Mouse (Mus musculus) telencephalon, adult 2 months (tissue): ENCODE measurements around the gene Timm13.

ENCODE experiments used
- DNase-seq: peaks from one replicate; pipeline ENCODE4 v3.0.0-alpha.2; 2011; ENCODE audit warnings: low read depth, low spot score

Gene Timm13

DNA sequence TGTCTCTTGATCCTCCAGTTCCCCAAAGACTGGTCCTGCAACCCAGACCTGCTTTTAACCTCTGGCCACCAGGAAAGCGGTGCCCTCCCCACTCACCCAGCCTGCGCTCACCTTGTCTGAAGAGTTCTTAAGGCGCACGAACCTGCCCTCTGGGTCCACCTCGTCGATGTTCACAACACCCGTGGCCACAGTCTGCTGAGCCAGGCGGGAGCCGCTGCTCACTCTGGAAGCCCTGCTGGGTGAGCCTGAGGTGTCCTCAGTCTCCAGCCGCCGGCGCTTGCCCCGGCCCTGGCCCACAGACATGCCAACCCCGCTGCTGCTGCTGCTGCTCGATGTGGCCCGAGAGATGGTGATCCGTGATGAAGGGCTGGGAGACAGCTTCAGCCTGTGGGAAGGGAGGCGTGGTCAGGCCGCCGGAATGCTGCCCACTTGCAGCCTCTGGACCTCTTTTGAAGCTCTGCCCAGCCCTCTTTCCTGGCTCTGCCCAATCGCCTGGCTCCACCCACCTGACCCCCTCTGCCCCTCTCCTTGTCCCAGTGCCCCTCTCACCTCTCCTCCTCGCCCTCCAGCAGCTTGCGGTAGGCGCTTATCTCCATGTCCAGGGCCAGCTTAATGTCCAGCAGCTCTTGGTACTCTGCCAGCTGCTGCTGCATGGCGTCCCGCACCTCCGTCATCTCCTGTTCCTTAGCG is 3.4 kb upstream of the Timm13 start:
- DNase-seq = no peak

DNA sequence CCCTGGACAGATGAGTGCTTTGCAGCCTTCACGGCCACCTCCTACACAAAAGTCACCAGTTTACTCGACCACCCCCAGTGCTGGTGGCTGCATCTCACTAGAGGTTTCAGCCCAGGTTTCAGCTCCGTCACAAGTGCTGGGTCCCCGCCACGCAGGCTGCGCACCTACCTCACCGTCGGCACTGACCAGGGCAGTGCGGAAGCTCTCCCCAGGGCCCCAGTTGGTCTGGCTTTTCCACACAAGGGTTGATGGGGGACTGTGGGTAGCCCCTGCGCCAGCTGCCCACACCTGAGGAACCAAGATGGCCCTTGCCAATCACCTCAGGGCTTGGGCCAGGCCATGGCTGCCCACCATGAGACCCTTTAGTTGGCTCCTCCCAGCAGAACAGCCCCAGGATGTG is 2.5 kb upstream of the Timm13 start:
- DNase-seq = no peak

DNA sequence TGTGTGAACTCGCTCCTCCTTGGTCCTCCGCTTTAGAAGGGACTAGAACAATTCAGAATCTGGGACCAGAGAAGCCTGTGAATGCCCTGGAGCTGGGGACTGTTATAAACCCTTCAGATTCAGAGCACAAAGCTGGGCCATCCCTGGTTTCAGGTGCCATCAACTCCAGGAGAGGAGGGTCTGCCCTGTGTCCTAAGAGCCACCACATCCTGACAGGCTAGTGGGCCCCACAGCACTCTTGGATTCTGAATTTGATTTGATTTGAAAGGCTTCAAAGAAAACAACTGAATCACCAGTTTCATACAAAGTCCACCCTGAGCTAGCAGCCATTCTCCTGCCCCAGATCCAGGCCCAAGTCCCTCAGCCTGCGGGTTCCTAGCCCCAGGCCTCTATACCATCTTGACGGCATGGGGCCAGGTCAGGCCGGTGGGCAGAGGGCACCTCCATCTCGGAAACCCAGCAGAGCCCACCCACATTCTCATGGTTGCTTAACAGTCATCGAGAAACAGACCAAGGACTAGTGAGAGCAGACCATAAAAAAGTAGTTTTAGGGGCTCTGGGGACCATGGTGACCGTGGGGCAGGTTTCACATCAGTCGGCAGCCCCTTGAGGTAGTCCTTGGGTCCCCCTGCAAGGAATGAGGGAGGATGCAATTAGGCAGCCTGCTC is 1.6 kb upstream of the Timm13 start:
- no peak for DNase-seq

DNA sequence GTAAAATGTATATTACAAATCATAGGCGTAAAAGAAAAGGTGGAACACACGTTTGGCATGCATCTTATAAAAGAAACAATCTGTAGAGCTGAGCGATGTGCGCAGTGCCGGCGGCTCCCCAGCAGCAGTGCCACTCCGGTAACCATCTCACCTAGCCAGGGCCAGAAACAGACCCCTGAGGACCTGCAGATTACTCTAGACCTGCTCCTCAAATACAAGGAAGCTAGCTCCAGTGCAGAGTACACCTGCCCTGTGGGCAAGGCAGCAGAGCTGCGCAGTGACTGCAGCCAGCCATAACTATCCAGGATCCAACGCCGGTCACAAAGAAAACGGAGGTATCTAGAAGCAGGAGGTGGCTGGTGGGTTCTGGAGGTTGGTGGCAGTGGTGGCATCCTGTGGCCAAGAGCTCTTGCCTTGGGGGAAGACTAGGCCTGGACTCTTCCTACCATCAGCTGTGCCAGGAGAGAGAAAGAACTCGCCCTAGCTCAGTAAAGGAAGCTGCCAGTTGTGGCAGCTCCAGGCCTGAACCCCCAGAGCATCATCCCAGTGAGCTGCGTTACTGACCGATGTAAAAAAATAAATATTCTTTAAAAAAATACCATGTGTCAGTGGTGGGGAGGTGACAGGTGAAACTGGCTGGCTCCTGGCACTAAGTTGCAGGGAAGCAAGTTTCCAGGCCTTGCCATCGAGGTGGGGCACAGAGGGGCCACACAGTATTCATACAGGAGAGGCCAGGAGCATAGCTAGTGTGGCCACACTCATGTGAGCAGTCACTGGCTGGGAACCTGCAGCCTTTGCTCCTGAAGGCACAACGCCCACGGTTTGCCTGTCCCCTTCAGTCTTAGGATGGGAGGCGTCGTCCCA is 872 bp upstream of the Timm13 start:
- no peak for DNase-seq

DNA sequence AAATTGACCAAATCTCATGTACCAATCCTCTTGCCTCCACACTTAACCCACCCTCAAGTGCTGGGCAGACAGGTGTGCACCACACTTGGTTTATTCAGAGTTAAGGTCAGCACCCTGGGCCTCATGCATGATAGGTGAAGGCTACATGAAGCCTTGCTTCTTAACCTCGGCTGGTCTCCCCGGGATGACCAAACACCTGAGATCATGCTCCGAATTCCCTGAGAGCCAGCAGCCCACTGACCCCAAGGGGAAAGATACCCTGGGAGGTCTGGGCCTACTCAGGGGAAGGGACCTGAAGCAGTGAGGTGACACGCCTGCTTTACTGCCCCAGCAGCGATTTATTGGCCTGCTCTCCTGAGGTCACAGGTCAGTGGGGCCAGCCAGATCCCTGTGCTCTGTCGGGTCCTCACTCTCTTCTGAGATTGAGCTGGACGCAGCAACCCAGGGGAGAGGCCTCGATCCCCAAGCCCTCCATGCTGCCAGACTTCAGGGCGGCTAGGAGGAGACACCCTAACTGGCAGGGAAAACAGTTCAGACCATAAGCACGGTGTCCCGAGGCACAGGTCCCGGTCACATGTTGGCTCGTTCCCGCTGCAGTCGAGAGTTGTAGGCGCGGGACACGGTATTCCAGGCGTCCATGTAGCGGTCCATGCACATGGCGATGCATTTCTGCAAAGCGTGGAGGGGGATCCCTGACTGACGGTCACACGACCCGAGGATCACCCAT is 1.0 kb downstream of the Timm13 start:
- DNase-seq = no peak

DNA sequence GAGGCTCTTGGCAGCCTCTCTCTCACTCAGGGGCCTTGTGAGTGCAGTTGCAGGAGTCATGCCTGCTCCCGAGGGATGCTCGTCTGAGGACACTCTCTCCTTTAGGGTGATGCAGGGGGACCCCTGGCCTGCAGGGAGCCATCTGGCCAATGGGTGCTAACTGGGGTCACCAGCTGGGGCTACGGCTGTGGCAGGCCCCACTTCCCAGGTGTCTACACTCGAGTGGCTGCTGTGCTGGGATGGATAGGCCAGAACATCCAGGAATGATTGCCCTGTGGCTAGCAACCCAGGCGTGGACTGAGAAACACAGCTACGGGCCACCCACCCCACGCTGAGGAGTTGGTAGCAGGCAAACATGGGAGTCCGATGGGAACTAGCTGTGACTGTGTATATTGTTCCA is 1.7 kb downstream of the Timm13 start:
- no peak for DNase-seq

DNA sequence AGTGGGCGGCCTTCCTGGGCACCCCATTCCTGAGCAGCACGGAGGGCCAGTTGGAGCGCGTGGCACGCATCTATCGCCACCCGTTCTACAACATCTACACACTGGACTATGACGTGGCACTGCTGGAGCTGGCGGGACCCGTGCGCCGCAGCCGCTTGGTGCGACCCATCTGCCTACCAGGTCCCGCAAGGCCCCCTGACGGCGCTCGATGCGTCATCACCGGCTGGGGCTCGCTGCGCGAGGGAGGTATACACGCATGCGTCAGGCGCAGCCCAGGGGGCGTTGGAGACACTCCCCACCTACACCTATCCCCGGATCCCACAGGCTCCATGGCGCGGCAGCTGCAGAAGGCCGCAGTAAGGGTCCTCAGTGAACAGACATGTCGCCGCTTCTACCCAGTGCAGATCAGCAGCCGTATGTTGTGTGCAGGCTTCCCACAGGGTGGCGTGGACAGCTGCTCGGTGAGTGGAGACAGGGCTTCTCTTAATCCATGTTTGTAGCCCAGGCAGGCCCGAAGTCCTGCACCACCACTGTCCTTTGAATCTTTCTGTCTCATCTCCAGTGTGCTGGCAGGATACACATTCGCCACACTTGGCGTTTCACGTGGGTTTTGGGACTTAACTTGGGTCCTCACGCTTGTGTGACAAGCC is 2.8 kb downstream of the Timm13 start:
- DNase-seq = peak; percentile 62

DNA sequence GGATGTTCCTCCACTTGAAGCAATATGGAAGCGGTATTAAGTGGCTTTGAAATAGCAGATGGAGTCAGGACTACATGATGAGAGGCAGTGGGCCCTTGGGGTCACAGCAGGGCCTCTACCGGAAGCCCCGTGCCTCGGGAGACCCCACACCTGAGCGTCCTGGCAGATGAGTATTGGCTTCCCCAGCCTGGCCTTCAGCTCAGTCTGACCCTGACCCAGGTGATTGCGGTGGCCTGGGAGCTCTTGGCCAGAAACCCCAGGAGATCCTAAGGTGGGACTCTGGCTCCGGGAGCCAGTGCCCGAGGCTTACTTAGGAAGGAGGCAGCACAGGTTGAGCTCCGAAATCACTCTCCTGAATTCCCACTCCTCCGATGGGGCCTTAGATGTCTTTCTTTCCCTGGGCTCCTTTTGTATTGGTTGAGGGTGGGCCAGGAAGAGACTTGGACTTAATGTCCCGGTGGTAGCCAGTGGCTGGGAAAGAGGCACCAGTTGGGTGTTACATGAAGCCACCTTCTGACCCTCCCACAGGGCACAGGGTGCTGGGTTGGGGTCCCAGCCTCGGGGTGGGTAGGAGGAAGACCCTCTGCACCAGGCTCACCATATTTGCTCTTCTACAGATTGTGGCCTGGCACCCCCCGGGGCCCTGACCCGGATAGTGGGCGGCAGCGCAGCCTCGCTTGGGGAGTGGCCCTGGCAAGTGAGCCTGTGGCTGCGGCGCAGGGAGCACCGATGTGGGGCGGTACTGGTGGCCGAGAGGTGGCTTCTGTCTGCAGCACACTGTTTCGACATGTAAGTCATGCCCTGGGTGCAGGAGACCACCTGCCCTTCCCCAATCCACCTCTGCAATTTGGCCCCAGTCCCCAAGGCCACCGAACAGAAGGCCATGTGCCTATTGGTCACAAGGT is 3.9 kb downstream of the Timm13 start:
- DNase-seq = no peak

DNA sequence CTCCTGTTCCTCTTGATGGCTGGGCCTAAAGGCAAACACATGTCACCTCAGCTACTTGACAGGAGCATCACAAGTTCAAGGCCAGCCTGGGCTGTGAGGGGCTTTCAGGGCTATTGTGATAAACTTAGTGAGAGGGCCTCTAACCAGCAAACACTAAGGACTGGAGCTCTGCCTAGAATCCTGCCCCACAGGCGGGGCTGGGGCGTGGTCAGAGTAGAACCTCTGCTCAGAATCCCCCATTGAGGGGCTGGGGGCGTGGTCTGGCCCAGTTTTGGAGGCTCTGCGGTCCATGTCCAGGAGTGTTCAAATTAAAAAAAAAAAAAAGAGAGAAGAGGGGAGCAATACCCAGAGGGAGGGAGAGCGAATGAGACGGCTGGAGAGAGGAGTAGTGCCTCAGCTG is 5.1 kb downstream of the Timm13 start:
- DNase-seq = no peak

DNA sequence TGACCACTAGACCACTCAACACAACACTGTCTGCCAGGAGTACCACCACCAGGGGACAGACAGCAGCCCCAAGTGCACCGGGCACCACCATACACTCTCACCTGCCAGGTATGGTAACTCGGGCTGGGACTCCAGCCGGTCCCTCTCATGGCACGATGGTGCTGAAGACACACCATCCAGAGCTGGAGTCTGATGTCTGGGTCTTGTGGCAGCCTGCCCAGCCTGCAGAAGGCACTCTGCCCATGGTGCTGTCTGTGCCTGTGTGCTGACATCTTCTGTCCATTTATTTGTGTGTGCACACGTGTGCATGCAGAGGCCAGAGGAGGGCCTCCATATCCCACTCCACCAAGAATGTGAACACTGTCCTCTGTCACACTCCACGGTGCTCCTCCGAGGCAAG is 5.7 kb downstream of the Timm13 start:
- DNase-seq = no peak

DNA sequence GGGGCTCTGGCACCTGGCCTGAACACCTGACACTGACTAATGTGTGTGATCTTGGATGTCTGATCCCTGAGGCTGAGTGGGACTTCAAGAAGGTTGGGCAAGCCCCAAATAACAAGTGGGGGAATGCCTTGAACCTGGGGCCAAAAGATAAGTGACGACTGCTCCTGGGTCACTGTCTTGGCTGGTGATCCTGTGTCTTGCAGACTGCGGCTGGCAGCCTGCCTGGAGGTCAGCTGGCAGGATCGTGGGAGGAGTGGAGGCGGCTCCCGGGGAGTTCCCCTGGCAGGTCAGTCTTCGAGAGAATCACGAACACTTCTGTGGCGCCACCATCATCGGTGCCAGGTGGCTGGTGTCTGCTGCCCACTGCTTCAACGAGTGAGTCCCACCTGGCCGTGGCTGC is 13.6 kb downstream of the Timm13 start:
- no peak for DNase-seq

DNA sequence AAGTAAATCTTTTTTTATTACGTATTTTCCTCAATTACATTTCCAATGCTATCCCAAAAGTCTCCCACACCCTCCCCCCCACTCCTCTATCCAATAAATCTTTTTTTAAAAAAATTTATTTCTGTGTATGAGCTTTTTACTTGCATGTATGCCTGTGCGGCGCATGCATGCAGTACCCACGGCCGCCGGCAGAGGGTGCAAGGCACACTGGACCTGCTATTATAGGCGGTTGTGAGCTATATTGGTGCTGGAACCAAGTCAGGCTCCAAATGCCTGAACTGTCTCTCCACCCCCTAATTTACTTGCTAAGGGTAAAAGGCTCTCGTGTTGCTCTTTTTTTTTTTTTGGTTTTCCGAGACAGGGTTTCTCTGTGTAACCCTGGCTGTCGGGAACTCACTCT is 19.5 kb downstream of the Timm13 start:
- no peak for DNase-seq

DNA sequence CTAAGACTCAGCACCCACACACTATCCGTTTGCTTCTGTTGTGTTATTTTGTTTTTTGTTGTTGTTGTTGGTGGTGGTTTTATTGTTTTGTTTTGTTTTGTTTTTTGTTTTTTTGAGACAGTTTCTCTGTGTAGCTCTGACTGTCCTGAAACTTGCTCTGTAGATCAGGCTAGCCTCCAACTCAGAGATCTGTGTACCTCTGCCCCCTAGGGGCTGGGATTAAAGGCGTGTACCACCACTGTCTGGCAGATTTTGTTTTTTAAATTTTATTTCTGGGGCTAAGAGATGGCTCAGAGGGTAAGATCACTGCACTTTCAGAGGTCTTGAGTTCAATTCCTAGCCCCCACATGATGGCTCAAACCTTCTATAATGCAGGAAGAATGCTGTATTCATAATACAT is 19.9 kb downstream of the Timm13 start:
- DNase-seq = no peak

DNA sequence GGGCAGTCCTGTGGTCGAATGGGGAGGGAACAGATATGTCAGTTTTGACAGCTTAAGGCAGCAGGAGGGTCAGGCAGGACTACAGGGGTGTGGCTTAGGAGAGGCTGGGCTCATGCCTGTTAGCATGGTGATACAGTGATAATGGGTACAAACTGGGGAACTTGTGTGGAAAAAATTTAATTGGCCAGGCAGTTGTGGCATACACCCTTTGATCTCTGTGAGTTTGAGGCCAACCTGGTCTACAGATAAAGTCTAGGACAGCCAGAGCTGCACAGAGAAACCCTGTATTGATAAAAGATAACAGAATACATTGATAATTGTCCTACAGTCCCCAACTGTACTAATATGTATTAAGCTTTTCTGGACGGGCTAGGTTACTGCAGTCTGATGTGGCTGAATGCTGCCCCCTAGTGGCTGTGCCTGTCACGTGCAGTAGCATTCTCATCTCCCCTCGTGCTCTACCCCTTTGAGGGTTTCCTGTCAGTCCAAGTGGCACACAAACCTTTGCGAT is 20.6 kb downstream of the Timm13 start:
- peak; percentile 13 for DNase-seq

DNA sequence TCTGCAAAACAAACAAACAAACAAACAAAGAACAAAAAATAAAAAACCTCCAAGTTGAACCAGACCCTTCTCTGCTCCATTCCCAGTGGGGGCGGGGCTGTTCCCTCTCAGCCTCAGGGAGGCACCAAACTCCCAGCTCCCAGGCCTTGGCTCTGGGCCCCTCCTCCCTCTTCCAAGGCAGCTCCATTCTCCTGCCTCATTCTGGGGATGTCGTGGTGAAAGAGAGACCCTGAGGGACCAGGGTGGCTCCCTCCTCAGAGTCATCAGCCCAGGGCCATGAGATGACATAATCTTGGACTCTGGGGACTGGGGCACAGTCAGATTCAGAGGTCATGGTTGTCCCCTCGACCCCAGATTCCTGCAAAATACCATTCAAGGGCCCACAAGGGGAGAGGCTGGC is 24.2 kb downstream of the Timm13 start:
- no peak for DNase-seq

DNA sequence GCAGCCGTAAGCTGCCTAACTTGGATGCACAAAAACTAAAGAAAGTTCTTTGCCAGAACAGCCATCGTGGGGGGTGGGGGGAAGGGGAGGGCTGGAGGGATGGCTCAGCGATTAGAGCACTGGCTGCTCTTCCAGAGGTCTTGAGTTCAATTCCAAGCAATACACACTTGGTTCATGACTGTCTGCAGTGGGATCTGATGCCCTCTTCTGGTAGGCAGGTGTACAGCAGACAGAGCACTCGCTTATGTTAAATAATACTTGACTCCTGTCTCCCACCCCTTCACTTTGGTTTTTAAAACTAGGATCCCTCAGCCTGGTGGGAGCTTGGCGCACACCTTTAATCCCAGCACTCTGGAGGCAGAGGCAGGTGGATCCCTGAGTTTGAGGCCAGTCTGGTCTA is 24.7 kb downstream of the Timm13 start:
- no peak for DNase-seq

DNA sequence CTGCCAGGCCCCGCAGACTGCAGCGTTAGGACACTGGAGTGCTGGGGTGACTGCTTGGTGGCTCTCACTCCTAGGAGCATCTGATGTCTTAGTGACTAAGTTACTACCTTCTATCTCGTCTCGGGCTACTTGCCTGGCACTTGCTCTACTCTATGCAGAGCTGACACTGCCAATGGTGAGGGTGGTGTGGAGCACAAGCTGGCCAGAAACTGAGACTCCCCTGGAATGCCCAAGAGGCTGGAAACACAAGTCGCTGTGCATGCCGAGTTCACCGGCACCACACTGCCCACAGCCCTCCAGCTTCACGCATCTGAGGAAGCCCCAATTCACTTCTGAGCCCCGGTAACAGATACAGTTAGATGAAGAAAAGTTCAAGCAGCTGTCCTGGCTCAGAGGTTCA is 26.7 kb downstream of the Timm13 start:
- no peak for DNase-seq

DNA sequence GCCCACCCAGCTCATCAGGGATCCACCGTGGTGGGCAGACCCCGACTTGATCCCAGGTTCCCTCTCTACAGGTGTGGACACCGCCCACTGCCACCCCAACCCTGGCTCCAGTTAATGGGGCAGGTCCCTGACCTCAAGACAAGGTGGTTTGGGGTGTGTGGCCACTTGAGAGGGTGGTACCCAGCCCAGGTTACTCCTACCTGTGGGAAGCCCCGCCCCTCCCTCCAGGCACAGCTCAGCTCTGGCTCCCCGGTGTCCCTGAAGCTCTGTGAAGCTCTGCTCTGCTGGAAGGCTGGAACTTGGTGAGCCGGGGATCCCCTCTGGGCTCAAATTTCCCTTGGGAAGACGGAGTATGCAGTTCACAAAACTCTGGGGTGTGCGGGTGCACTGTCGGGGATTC is 29.2 kb downstream of the Timm13 start, which contains the start of gene Tmprss9:
Tmprss9 (plus strand) TSS at position 268 of the 400 bp plus-strand sequence.
- DNase-seq = no peak

DNA sequence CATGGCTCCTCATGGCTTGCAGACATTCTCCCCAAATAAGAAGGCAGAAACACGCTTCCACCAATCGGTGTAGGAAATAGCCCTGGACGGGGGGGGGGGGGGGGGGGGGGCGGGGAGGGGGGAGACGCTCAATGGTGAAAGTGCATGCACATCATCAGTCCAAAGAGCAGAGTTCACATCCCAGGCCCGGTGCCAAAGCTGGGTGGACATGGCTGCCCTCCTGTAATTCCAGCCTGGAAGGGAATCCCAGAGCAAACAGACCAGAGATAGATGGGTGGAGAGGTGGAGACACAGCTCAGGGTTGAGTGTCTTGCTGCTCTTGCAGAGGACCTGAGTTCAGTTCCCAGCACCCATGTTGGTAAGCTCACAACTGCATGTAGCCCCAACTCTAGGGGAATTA is 29.8 kb downstream of the Timm13 start:
- DNase-seq = no peak

DNA sequence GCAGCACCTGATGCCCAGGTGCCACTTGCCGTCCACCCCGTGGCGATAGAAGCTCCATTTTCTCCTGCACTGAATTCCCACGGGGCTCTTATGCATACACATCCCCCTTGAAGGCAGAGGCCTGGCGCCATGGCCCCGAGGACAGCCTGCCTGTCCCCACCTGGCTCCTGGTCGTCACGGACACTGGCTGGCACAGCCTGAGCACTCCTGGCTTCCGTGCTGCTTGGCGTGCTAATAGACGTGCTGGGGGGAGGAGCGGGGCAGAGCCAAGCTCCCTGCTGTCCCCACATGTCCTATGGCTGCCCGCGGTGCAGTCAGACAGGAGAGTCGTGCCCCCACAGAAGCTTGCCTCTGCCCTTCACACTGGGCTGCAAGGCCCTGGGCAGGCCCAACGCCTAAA is 36.3 kb downstream of the Timm13 start:
- no peak for DNase-seq
